Mouse (Mus musculus): Measurements from ENCODE around the gene Gm8857. TPM values are rescaled to one million over a fixed set of nuclear protein-coding genes. Genes with fewer than 3 reads are reported as not detected.
"Not testable (repeated sequence)": the region's sequence is repeated elsewhere in the genome, so short reads cannot be mapped to it uniquely, and the experiment has no call there.

The Gm8857 gene
- polyA plus RNA-seq (2014; fragmentation: Nextera tagmentation; extraction: Ambion mirVana), result not detected in 2 replicates

- not testable (repeated sequence) for H3K36me3 ChIP-seq (ENCODE audit: control insufficient read depth, insufficient read depth, low read length); H3K4me1 ChIP-seq (replicated peaks; ENCODE audit: control insufficient read depth, insufficient read depth, low read length); H3K27ac ChIP-seq (ENCODE audit: low read depth, low read length); DNase-seq (ENCODE audit: low spot score); H3K27me3 ChIP-seq (ENCODE audit: control insufficient read depth, insufficient read depth, low read length); ATAC-seq (ENCODE audit: low FRiP score); H3K9me3 ChIP-seq (ENCODE audit: control insufficient read depth, low read length); H3K9ac ChIP-seq (ENCODE audit: low read depth, low read length); H3K4me3 ChIP-seq (ENCODE audit: low read depth, low read length); H3K4me2 ChIP-seq (replicated peaks; ENCODE audit: low read depth, low read length)
- 62% methylated on average over 2 of the region's 3 CpGs for WGBS
Observed at GRCm38 (mm10) chr5:10947505-10947904, at the start of gene Gm8857, which contains the start of gene Gm8871. Gene Gm8857 (plus strand): TSS chr5:10947807. Gene Gm8871 (plus strand): TSS chr5:10947805.

DNA sequence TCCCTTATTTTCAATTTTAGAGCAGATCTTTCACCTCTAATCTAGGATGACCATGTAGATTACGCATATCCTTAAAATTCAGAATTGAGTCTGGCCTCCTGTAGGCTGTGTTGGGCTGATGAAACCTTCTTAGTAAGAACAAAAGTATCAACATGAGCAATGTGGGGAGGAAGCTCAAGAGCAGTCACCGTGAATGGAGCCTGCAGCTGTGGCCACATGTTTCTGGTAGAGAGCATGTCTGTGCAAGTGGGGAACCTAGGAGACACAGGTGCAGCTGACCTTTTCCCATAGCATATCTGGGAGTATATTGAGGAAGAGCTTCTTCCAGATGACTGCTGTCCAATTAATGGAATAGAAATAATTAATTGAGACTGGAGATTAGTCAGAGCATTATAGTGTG, 5.9 kb downstream of the Gm8857 start:
- not testable (repeated sequence) for H3K27ac ChIP-seq (ENCODE audit: low read depth, low read length); H3K9me3 ChIP-seq (ENCODE audit: control insufficient read depth, low read length); DNase-seq (ENCODE audit: low spot score); H3K9ac ChIP-seq (ENCODE audit: low read depth, low read length); ATAC-seq (ENCODE audit: low FRiP score); H3K27me3 ChIP-seq (ENCODE audit: control insufficient read depth, insufficient read depth, low read length); H3K4me1 ChIP-seq (replicated peaks; ENCODE audit: control insufficient read depth, insufficient read depth, low read length); H3K36me3 ChIP-seq (ENCODE audit: control insufficient read depth, insufficient read depth, low read length); H3K4me3 ChIP-seq (ENCODE audit: low read depth, low read length); H3K4me2 ChIP-seq (replicated peaks; ENCODE audit: low read depth, low read length)
- WGBS, result 86% methylated on average over 2 of the region's 2 CpGs

GRCm38 (mm10) chr5:10958057-10958456, 10.4 kb downstream of the Gm8857 start:
- H3K36me3 ChIP-seq (ENCODE audit: control insufficient read depth, insufficient read depth, low read length); DNase-seq (ENCODE audit: low spot score); H3K27ac ChIP-seq (ENCODE audit: low read depth, low read length); ATAC-seq (ENCODE audit: low FRiP score); H3K4me2 ChIP-seq (replicated peaks; ENCODE audit: low read depth, low read length); H3K4me3 ChIP-seq (ENCODE audit: low read depth, low read length); H3K27me3 ChIP-seq (ENCODE audit: control insufficient read depth, insufficient read depth, low read length); H3K9me3 ChIP-seq (ENCODE audit: control insufficient read depth, low read length); H3K4me1 ChIP-seq (replicated peaks; ENCODE audit: control insufficient read depth, insufficient read depth, low read length); H3K9ac ChIP-seq (ENCODE audit: low read depth, low read length): not testable (repeated sequence)
- 100% methylated on average over 4 of the region's 8 CpGs for WGBS

Other genes starting within 250 kb of the Gm8857 start
- gene Gm8871, start within 50 bp of the Gm8857 start, polyA plus RNA-seq (2014; fragmentation: Nextera tagmentation; extraction: Ambion mirVana), result not detected in 2 replicates
- not detected in 2 replicates for gene Gm8879, start 179.8 kb downstream of the Gm8857 start, polyA plus RNA-seq (2014; fragmentation: Nextera tagmentation; extraction: Ambion mirVana)
- not detected in 2 replicates for gene Gm5861, start 235.3 kb downstream of the Gm8857 start, polyA plus RNA-seq (2014; fragmentation: Nextera tagmentation; extraction: Ambion mirVana)